Mouse (Mus musculus) forebrain, postnatal 0 days (tissue): Measurements from ENCODE around the gene Fbxl16. TPM values are rescaled to one million over a fixed set of nuclear protein-coding genes. Genes with fewer than 3 reads are reported as not detected.

Experiments
- ATAC-seq: fragments of 200-750 bp; cut with Nextera tagmentation; 2 replicates; pipeline ENCODE4 v1.8.0; 2017; ENCODE audit warnings: mild to moderate bottlenecking, moderate library complexity
- DNase-seq: peaks from one replicate; pipeline ENCODE4 v3.0.0-alpha.2; 2015
- H3K27ac ChIP-seq: fragments of 300-500 bp; sonication (generic); 2 replicates; pipeline ENCODE4 v1.5.1; 2014; ENCODE audit warnings: low read depth, mild to moderate bottlenecking, antibody characterized with exemption, low read length, moderate library complexity, mixed read lengths
- H3K27me3 ChIP-seq: fragments of 300-500 bp; sonication (generic); 2 replicates; pipeline ENCODE4 v1.6.1; 2014; ENCODE audit warnings: mild to moderate bottlenecking, low read length, mixed read lengths; ENCODE audit not compliant: insufficient read depth
- H3K36me3 ChIP-seq: fragments of 300-500 bp; sonication (generic); 2 replicates; pipeline ENCODE4 v1.6.1; 2014; ENCODE audit warnings: mild to moderate bottlenecking, moderate library complexity; ENCODE audit not compliant: insufficient read depth
- H3K4me1 ChIP-seq: fragments of 300-500 bp; sonication (generic); 2 replicates; pipeline ENCODE4 v1.6.1; 2014; ENCODE audit warnings: antibody characterized with exemption; ENCODE audit not compliant: insufficient read depth
- H3K4me2 ChIP-seq: fragments of 300-500 bp; sonication (generic); 2 replicates; pipeline ENCODE4 v1.6.1; 2014; ENCODE audit warnings: low read depth, mild to moderate bottlenecking, moderate library complexity
- H3K4me3 ChIP-seq: fragments of 300-500 bp; sonication (generic); 2 replicates; pipeline ENCODE4 v1.5.1; 2014; ENCODE audit warnings: low read depth, low read length, mixed read lengths
- H3K9ac ChIP-seq: fragments of 300-500 bp; sonication (generic); 2 replicates; pipeline ENCODE4 v1.6.1; 2014; ENCODE audit warnings: mild to moderate bottlenecking
- H3K9me3 ChIP-seq: fragments of 300-500 bp; sonication (generic); 2 replicates; pipeline ENCODE4 v1.6.1; 2016; ENCODE audit warnings: low read length
- CTCF ChIP-seq: sonication (generic); IDR thresholded peaks from 2 replicates; pipeline ENCODE4 v1.5.1; 2016; ENCODE audit warnings: antibody characterized with exemption, control low read depth, low read depth
- WGBS: fragments of 180-500 bp; shearing (Covaris S2); extraction: QIAGEN DNeasy Blood & Tissue Kit; methylation state at CpG from one replicate; pipeline ENCODE4 v1.1.7; 2014; 5-methylcytosine and 5-hydroxymethylcytosine counted together
- polyA plus RNA-seq: library from polyadenylated mRNA; unstranded; fragments of >200 nt; fragmentation: Nextera tagmentation; extraction: Ambion mirVana; gene quantifications from 2 replicates; pipeline ENCODE4 v1.2.1, GENCODE M21; 2015
- total RNA-seq: library from RNA; depleted of rRNA; stranded (reverse); fragments of >200 nt; gene quantifications from 2 replicates; pipeline ENCODE4 v1.2.3, GENCODE M21; 2014; rRNA removed

Fbxl16 gene
- 97.6 and 133 TPM in 2 replicates for total RNA-seq
- polyA plus RNA-seq: 27.1 and 58.7 TPM in 2 replicates

DNA sequence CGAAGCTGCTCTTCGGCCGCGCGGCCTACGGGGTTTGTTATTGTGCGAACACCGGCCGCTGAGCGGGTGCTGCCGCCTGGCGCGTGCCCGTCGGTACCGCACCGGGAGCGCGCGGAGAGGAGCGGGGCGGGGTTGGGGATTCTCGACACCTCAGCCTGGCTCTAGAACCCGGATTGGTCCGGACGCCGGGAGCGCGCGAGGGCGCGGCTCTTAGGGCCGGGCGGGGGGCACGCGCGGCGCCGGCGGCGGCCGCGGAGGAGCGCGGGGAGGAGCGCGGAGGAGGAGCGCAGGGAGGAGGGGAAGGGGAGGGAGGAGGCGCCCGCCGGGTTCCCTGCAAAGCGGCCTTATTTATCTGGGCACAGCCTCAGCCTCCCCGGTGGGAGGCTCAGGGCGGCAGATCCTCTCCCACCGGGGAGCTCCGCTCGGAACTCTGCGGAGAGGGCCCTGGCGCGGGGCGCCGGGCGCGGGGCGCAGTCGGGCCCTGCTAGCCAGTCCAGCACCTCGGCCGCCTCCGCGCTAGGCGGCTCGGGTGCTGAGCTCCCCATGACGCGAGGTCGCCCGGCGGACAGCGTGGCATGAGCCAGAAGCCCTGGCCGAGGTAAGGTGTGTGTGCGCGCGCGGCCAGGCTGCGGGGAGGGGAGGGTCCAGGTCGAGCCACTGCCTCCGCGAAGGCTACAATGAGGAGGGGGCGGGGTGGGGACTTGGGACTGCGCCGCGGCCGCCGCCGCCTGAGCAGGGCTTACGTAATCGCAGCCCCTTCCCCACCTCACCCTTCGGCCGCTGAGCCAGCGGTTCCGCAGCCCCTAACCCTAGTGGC, at the start of gene Fbxl16:
Gene Fbxl16 (plus strand): TSS at position 297 of the 817 bp plus-strand sequence.
- peak; percentile 58 for TF ChIP-seq CTCF
- Histone ChIP-seq H3K9ac (peak within 1 kb of the TSS; percentile 97), H3K4me2 (peak within 1 kb of the TSS; percentile 65), H3K9me3 (no peaks in the 10 kb centered on the region), H3K27me3 (no peaks in the 10 kb centered on the region), H3K27ac (peak within 1 kb of the TSS; percentile 96), H3K4me3 (peak within 1 kb of the TSS; percentile 95), H3K4me1 (peaks cover 29% of the 10 kb centered on the region), H3K36me3 (no peaks in the 10 kb centered on the region)
- 1% methylated on average over 91 of the region's 100 CpGs for WGBS
- DNase-seq: peak; percentile 97
- peak; percentile 92 for ATAC-seq

DNA sequence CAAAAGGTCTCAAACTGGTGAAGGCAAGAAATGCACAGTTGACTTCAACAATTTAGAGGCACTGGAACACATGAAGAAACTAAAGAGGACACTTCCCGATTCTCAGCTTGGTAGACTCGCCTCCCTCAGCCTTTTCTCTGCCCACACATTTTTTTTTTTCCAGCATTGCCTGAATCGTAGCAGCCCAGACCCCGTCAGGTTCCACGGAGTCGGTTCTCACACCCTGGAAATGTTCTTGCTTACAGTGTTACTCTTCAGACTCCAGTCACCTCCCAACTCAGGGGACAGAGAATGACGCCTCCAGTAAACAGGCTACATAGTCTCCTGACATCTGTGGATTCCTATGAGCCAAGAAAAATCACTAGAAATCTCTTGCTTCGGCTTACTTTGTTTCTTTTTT, 48.7 kb upstream of the Fbxl16 start:
- Histone ChIP-seq H3K4me1 (no peaks in the 10 kb centered on the region), H3K27ac (no peak overlapping the region), H3K9ac (no peak overlapping the region), H3K27me3 (no peaks in the 10 kb centered on the region), H3K36me3 (no peaks in the 10 kb centered on the region), H3K4me2 (no peak overlapping the region), H3K4me3 (no peak overlapping the region), H3K9me3 (no peaks in the 10 kb centered on the region)
- no peak for DNase-seq
- 78% methylated on average over 8 of the region's 8 CpGs for WGBS
- no peak for TF ChIP-seq CTCF
- no peak for ATAC-seq

GRCm38 (mm10) chr17:25761561-25761970, 47.3 kb upstream of the Fbxl16 start:
- DNase-seq (no peak), ATAC-seq (peak; percentile 43)
- Histone ChIP-seq H3K27me3 (no peaks in the 10 kb centered on the region), H3K4me2 (no peak overlapping the region), H3K9ac (no peak overlapping the region), H3K36me3 (no peaks in the 10 kb centered on the region), H3K4me3 (no peak overlapping the region), H3K9me3 (no peaks in the 10 kb centered on the region), H3K4me1 (no peaks in the 10 kb centered on the region), H3K27ac (peak overlapping the region; percentile 57; the same call in 1 of the 2 replicates)
- WGBS: 54% methylated on average over 4 of the region's 4 CpGs
- TF ChIP-seq CTCF: no peak

GRCm38 (mm10) chr17:25762591-25762990, 46.3 kb upstream of the Fbxl16 start:
- WGBS: 39% methylated on average over 3 of the region's 3 CpGs

DNA sequence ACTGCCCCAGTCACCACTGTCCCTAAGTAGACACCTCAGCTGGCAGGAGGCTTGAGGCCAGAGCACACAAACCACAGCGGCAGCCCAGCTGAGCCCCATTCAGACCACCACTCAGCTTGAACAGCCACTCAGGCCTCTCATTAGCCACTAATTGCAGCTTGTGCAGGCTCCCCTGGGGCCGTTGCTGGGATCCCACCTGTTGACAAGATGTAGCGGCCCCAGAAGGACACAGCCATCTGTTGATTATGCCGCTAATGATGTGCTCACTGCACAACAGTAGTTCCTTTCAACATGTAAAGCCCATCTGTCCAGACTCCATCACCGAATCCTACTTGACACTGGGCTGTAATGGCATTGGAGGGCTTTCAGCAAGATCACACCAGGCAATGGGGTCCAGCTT, 43.0 kb upstream of the Fbxl16 start:
- no peak for TF ChIP-seq CTCF
- ATAC-seq (peak; percentile 43; the same call in 1 of the 2 replicates), DNase-seq (no peak)
- H3K4me3 ChIP-seq: no peak overlapping the region
- H3K4me2 ChIP-seq: no peak overlapping the region
- no peak overlapping the region for H3K9ac ChIP-seq
- no peak overlapping the region for H3K27ac ChIP-seq
- H3K9me3 ChIP-seq: no peaks in the 10 kb centered on the region
- no peaks in the 10 kb centered on the region for H3K4me1 ChIP-seq
- H3K27me3 ChIP-seq: no peaks in the 10 kb centered on the region
- WGBS: 13% methylated on average over 5 of the region's 5 CpGs
- H3K36me3 ChIP-seq: no peaks in the 10 kb centered on the region

More at GRCm38 (mm10) chr17:25762591-25762990, 46.3 kb upstream of the Fbxl16 start:
- H3K36me3 ChIP-seq: no peaks in the 10 kb centered on the region
- ATAC-seq (no peak), DNase-seq (no peak)
- no peak overlapping the region for H3K4me2 ChIP-seq
- no peak for TF ChIP-seq CTCF
- H3K27ac ChIP-seq: no peak overlapping the region
- H3K4me3 ChIP-seq: no peak overlapping the region
- H3K4me1 ChIP-seq: no peaks in the 10 kb centered on the region
- H3K9me3 ChIP-seq: no peaks in the 10 kb centered on the region
- no peak overlapping the region for H3K9ac ChIP-seq
- H3K27me3 ChIP-seq: no peaks in the 10 kb centered on the region

DNA sequence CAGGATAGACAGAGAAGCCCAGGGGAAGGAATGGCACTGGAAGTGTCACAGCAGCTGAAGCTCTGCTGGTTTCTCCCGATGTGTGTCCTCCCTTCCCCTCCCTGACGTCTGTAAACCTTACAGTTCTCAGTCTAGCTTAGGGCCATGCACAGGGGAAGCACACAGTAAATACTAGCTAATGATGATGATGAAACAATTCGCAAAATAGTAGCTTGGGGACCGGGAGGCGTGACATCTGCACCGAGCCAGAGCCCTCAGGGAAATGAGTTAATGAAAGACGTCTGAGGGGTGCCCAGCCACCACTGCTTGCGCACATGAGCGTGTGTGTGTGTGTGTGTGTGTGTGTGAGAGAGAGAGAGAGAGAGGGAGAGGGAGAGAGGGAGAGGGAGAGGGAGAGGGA, 39.6 kb upstream of the Fbxl16 start:
- WGBS: 56% methylated on average over 9 of the region's 9 CpGs
- H3K4me2 ChIP-seq: no peak overlapping the region
- no peak for ATAC-seq

GRCm38 (mm10) chr17:25773549-25774120, 35.2 kb upstream of the Fbxl16 start, which contains the start of gene Narfl:
Gene Narfl, plus strand, starts transcription at chr17:25773776.
- Histone ChIP-seq H3K4me2 (peak within 1 kb of the TSS; percentile 84), H3K9me3 (no peaks in the 10 kb centered on the region), H3K27me3 (no peaks in the 10 kb centered on the region), H3K36me3 (peaks cover 4% of the 10 kb centered on the region; the same call in 1 of the 2 replicates), H3K9ac (peak within 1 kb of the TSS; percentile 76), H3K27ac (no peak within 1 kb of the TSS), H3K4me1 (peaks cover 5% of the 10 kb centered on the region), H3K4me3 (peak within 1 kb of the TSS; percentile 69)
- DNase-seq: peak; percentile 98
- TF ChIP-seq CTCF: peak; percentile 99
- 2% methylated on average over 37 of the region's 37 CpGs for WGBS
- ATAC-seq: peak; percentile 93

More for the DNA sequence above, 39.6 kb upstream of the Fbxl16 start:
- Histone ChIP-seq H3K27me3 (no peaks in the 10 kb centered on the region), H3K4me3 (no peak overlapping the region), H3K9ac (no peak overlapping the region), H3K9me3 (no peaks in the 10 kb centered on the region), H3K4me1 (peaks cover 3% of the 10 kb centered on the region), H3K27ac (no peak overlapping the region), H3K36me3 (no peaks in the 10 kb centered on the region)
- no peak for TF ChIP-seq CTCF
- no peak for DNase-seq
